Comparison of ENCODE assay signal across 21 mouse cellular contexts in the genomic region with DNA sequence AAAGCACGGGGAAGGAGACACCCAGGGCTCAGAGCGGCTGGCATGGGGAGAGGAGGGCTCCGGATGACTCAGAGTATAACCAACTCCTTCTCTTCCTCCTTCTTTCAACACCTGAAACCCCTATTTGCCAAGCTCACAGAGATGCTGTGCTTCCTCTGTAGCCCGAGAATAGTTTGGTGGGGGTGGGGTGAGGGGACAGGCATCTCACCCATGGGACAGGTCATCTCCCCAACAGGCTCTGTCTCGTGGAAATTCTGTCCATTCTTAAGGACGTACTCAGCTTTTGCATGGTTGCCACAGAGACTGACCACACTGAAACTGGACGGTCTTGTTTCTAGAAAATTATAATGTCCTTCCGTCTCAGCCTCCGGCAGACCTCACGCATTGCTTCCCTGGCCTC. TPM values are rescaled to one million over a fixed set of nuclear protein-coding genes. Genes with fewer than 3 reads are reported as not detected.
A peak's percentile ranks its signal among the peaks of the same experiment; 100 is the strongest.
DNase-seq lines count a peak whose midpoint lies in the region; ATAC-seq and TF ChIP-seq lines count a peak whose summit lies in the region.
"Had no signal": no experiment of that assay in that cellular context is flagged by ENCODE, and none has a peak within 500 bp of the region (broad histone marks: within the 10 kb centered on the region; RNA-seq: fewer than 3 reads in every experiment).

No protein-coding gene starts in this region.

- TF ChIP-seq POLR2A in CH12.LX (IDR thresholded peaks at IDR 0.05; ENCODE audit: low read depth, low read length) = no peak

- no peak for ATAC-seq in heart, embryonic 11.5 days (replicated peaks; ENCODE audit: insufficient number of reproducible peaks, low FRiP score, low TSS enrichment)
- no peak for ATAC-seq in hindbrain, embryonic 13.5 days (ENCODE audit: low FRiP score)
- ATAC-seq: activated CD4-positive, CD25-positive, alpha-beta regulatory T cell, adult 4 months; CD4-positive, CD25-positive, alpha-beta regulatory T cell, adult 4 months; Patski had no signal

- dilution Hi-C loops in CH12.LX (cut with MboI; ENCODE audit: extremely low pct_ligation_motif_present, extremely low pct_unique_long_range_greater_than_20kb, low sequenced_read_pairs) = no loop called here

- H3K9me3 ChIP-seq in heart, embryonic 11.5 days (replicated peaks; ENCODE audit: control insufficient read depth, low read length) = no peaks in the 10 kb centered on the region
- H3K9me3 ChIP-seq in hindbrain, embryonic 10.5 days = no peaks in the 10 kb centered on the region
- no peaks in the 10 kb centered on the region for H3K9me3 ChIP-seq in hindbrain, embryonic 13.5 days
- peaks cover 3% of the 10 kb centered on the region for H3K9me3 ChIP-seq in CH12.LX (replicated peaks; ENCODE audit: low read length)

- no peak for DNase-seq in heart, postnatal 36 days
- DNase-seq in hindbrain, embryonic 10.5 days (ENCODE audit: low spot score) = no peak
- DNase-seq in CH12.LX (ENCODE audit: extremely low read depth) = no peak
- no peak for DNase-seq in frontal cortex, postnatal 14 days (ENCODE audit: low spot score in 2 of 2)
- DNase-seq: adrenal gland, adult 2 months; adrenal gland, adult 8-10 months; adrenal gland, postnatal 10 days; adrenal gland, postnatal 14 days; adrenal gland, postnatal 25 days; adrenal gland, postnatal 36 days; B cell, adult 2 months; cerebellum, adult 11 months; cerebellum, adult 11-12 months; cerebellum, adult 18-20 months; cerebellum, adult 2 months had no signal

- H3K4me2 ChIP-seq in heart, embryonic 11.5 days = no peak overlapping the region
- no peak overlapping the region for H3K4me2 ChIP-seq in hindbrain, embryonic 13.5 days
- H3K4me2 ChIP-seq in CH12.LX (ENCODE audit: insufficient read depth, low read depth, poor library complexity, severe bottlenecking) = peak overlapping the region; percentile 48; the same call in 1 of the 2 replicates

- no peak for TF ChIP-seq RAD21 in CH12.LX (IDR thresholded peaks at IDR 0.05; ENCODE audit: low read depth, low read length)

- no peak for TF ChIP-seq CTCF in CH12.LX (conservative IDR thresholded peaks at IDR 0.05 in 1 of 2, IDR thresholded peaks at IDR 0.05 in 1 of 2; ENCODE audit: low read depth in 2 of 2, low read length in 2 of 2)

- H3K27ac ChIP-seq in heart, embryonic 11.5 days (ENCODE audit: low read depth, low read length) = no peak overlapping the region
- H3K27ac ChIP-seq in hindbrain, embryonic 10.5 days = 0 out of 2 replicates have a peak overlapping the region, but pooled peaks have one; percentile 23
- H3K27ac ChIP-seq in hindbrain, embryonic 13.5 days = no peak overlapping the region
- H3K27ac ChIP-seq in CH12.LX (ENCODE audit: insufficient read depth, low read depth) = no peak overlapping the region

- H3K9ac ChIP-seq in heart, embryonic 11.5 days (ENCODE audit: low read depth, low read length) = 0 out of 2 replicates have a peak overlapping the region, but pooled peaks have one; percentile 16
- H3K9ac ChIP-seq in hindbrain, embryonic 13.5 days = no peak overlapping the region
- H3K9ac ChIP-seq in CH12.LX (ENCODE audit: insufficient read depth, low read depth) = no peak overlapping the region

- 73% methylated on average over 10 of the region's 10 CpGs for WGBS in heart, embryonic 11.5 days (ENCODE audit: insufficient replicate concordance)
- 77% methylated on average over 10 of the region's 10 CpGs for whole genome bisulfite sequencing in hindbrain, embryonic 10.5 days
- WGBS in hindbrain, embryonic 13.5 days = 73% methylated on average over 10 of the region's 10 CpGs

- no peak overlapping the region for H3K4me3 ChIP-seq in heart, embryonic 11.5 days (ENCODE audit: low read depth, low read length)
- no peak overlapping the region for H3K4me3 ChIP-seq in hindbrain, embryonic 10.5 days
- no peak overlapping the region for H3K4me3 ChIP-seq in hindbrain, embryonic 13.5 days
- H3K4me3 ChIP-seq in CH12.LX (replicated peaks in 1 of 3; ENCODE audit: low read depth in 2 of 3, low read length in 2 of 3, poor library complexity in 1 of 3) = no peak overlapping the region

- peaks cover 1% of the 10 kb centered on the region; the same call in 1 of the 2 replicates for H3K4me1 ChIP-seq in heart, embryonic 11.5 days (ENCODE audit: control insufficient read depth, insufficient read depth, low read length)
- H3K4me1 ChIP-seq in hindbrain, embryonic 10.5 days (replicated peaks) = peaks cover 15% of the 10 kb centered on the region
- 0 out of 2 replicates have a peak, but pooled peaks cover 3% of the 10 kb centered on the region for H3K4me1 ChIP-seq in hindbrain, embryonic 13.5 days (replicated peaks)
- peaks cover 47 to 83% of the 10 kb centered on the region in 2 experiments for H3K4me1 ChIP-seq in CH12.LX (ENCODE audit: control insufficient read depth in 1 of 2, insufficient read depth in 2 of 2)

- H3K79me2 ChIP-seq in CH12.LX (replicated peaks; ENCODE audit: control insufficient read depth, extremely low read depth, insufficient read depth, poor library complexity, severe bottlenecking) = no peaks in the 10 kb centered on the region

- in situ Hi-C loops in CH12.LX (cut with MboI; ENCODE audit: low pct_ligation_motif_present, low pct_unique_long_range_greater_than_20kb, low sequenced_read_pairs) = loop anchor here (5.0 to 25.0 kb wide), 3 partner anchors 106 to 449 kb away; no protein-coding TSS in a partner anchor

- intact Hi-C loops in heart, postnatal 36 days (cut with DNase I) = loop anchor here (5.0 to 10.0 kb wide), 2 partner anchors 836 to 1229 kb away; no protein-coding TSS in a partner anchor

- H3K27me3 ChIP-seq in heart, embryonic 11.5 days (ENCODE audit: control insufficient read depth, insufficient read depth, low read length) = no peaks in the 10 kb centered on the region
- no peaks in the 10 kb centered on the region for H3K27me3 ChIP-seq in hindbrain, embryonic 10.5 days (ENCODE audit: insufficient read depth, poor library complexity, severe bottlenecking)
- H3K27me3 ChIP-seq in hindbrain, embryonic 13.5 days = no peaks in the 10 kb centered on the region
- H3K27me3 ChIP-seq in CH12.LX (replicated peaks) = no peaks in the 10 kb centered on the region
- H3K27me3 ChIP-seq: Patski had no signal

- no peak; the same call in none of the 2 replicates for TF ChIP-seq EP300 in CH12.LX (IDR thresholded peaks at IDR 0.05; ENCODE audit: low read length)

- H3K36me3 ChIP-seq in heart, embryonic 11.5 days (ENCODE audit: control insufficient read depth, insufficient read depth, low read length) = no peaks in the 10 kb centered on the region
- no peaks in the 10 kb centered on the region for H3K36me3 ChIP-seq in hindbrain, embryonic 10.5 days
- no peaks in the 10 kb centered on the region for H3K36me3 ChIP-seq in hindbrain, embryonic 13.5 days
- H3K36me3 ChIP-seq in CH12.LX (replicated peaks in 1 of 2; ENCODE audit: control insufficient read depth in 1 of 2, insufficient read depth in 1 of 2, low read length in 1 of 2) = peaks cover 0 to 36% of the 10 kb centered on the region in 2 experiments
- H3K36me3 ChIP-seq: G1E had no signal

TF ChIP-seq in CH12.LX, 34 proteins besides CTCF, POLR2A, EP300 and RAD21:
- TF ChIP-seq ETS1 (conservative IDR thresholded peaks at IDR 0.05; ENCODE audit: low read depth, low read length) (peak; percentile 74), CHD2 (IDR thresholded peaks at IDR 0.05; ENCODE audit: low read length) (peak; percentile 74), KAT2A (IDR thresholded peaks at IDR 0.05; ENCODE audit: insufficient replicate concordance, low read length) (0 out of 2 replicates have a peak, but pooled peaks have one; percentile 11), MXI1 (IDR thresholded peaks at IDR 0.05; ENCODE audit: low read depth, low read length) (peak; percentile 59; the same call in 1 of the 2 replicates), BHLHE40 (IDR thresholded peaks at IDR 0.05; ENCODE audit: low read depth, low read length) (peak; percentile 67), USF1 (IDR thresholded peaks at IDR 0.05; ENCODE audit: low read depth, low read length) (no peak), TCF12 (IDR thresholded peaks at IDR 0.05; ENCODE audit: low read depth, low read length) (peak; percentile 68; the same call in 1 of the 2 replicates), IRF4 (IDR thresholded peaks at IDR 0.05; ENCODE audit: low read depth, low read length) (peak; percentile 72; the same call in 1 of the 2 replicates), ZMIZ1 (IDR thresholded peaks at IDR 0.05; ENCODE audit: low read depth, low read length) (no peak), MAZ (IDR thresholded peaks at IDR 0.05; ENCODE audit: low read depth, low read length) (peak; percentile 32; the same call in 1 of the 2 replicates), MEF2A (IDR thresholded peaks at IDR 0.05; ENCODE audit: borderline replicate concordance, low read depth, low read length) (peak; percentile 79; the same call in 1 of the 2 replicates)

RNA-seq across cellular contexts. Expression of gene Dap, which starts 37.0 kb away (rescaled TPM):
- polyA plus RNA-seq in heart, embryonic 11.5 days (2014; fragmentation: Nextera tagmentation; extraction: Ambion mirVana) = 61.2 and 65.1 TPM in 2 replicates
- total RNA-seq in heart, postnatal 36 days (2021) = 10 to 100 TPM; 18.0 to 19.8 TPM
- 38.3 and 41.9 TPM in 2 replicates for polyA plus RNA-seq in hindbrain, embryonic 10.5 days (2016; fragmentation: Nextera tagmentation; extraction: Ambion mirVana)
- polyA plus RNA-seq in hindbrain, embryonic 13.5 days (2015; fragmentation: Nextera tagmentation; extraction: Ambion mirVana) = 35.1 and 35.2 TPM in 2 replicates
- total RNA-seq in CH12.LX (2012; rRNA removed) (11.1 and 12.6 TPM in 2 replicates), CH12.LX (2014; rRNA removed) (12.2 and 15.1 TPM in 2 replicates)
- 50.2 and 69.8 TPM in 2 replicates for polyA plus RNA-seq in CH12.LX (2012; ENCODE audit: insufficient read length, low read depth)
